Mouse (Mus musculus) layer of hippocampus, adult 8-10 months (tissue): ENCODE measurements at regions not wholly inside any gene's neighbourhood (a gene's known extent, or its start where the extent isn't known, plus 50 kb on each side); places are given as distances from the start of the nearest gene placed in this dataset.

Experiments used
- DNase-seq, 2 experiments: peaks; one replicate each; pipeline ENCODE4 v3.0.0; 2022; ENCODE audit warnings: low spot score in 2 of 2

DNA sequence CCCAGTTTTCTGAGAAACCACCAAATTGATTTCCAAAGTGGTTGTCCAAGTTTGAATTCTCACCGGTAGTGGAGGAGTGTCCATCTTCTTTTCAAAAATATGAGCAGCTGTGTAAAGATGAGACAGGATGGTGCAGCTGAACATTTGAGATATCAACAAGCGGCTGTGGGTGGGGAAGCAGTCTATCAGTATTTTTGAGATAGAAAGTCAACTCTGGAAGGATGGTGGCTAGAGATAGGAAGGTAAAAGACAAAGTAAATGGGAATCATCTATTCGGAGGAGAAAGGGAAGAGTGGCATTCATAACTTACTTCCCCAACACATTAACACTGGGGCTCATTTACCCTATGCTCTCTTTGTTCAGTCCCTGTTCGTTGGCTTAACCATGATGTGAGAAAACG, 146.9 kb upstream of the Gmnc start:
- no peak for DNase-seq

DNA sequence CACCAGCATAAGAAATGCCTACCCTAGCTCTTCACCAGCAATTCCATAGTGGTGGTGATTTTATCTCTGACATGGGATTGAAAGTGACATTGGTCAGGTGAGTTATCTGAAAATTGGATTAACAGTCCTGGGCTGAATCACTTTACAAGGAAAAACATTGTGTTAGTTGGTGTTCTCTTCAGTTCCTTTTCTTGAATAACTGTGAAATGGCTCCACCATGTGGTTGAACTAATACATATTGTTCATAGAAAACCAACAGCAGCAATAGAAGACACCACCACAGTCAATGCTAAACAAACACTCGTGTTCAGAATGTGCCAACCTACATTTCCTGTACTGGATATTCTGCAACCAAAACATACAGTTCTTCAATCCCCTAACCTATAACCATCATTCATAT, 147.5 kb upstream of the Gmnc start:
- no peak for DNase-seq

DNA sequence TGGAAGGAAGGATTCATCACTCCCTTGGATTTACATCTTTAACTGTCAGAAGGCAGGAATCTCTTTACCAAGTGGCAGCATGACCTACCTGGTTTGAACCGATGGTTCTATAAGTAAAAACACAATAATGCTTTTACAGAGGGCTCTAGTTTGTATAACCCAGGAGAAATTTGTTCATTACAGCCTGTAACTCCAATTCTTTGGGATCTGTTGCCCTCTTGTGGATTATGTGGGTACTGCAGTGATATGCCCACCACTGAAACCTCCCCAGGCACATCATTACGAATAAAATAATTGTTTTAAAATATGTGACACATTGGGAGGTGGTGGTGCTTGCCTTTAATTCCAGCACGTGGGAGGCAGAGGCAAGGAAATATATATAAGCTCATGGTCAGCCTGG, 148.6 kb upstream of the Gmnc start:
- DNase-seq, result peak; percentile 24 to 66

DNA sequence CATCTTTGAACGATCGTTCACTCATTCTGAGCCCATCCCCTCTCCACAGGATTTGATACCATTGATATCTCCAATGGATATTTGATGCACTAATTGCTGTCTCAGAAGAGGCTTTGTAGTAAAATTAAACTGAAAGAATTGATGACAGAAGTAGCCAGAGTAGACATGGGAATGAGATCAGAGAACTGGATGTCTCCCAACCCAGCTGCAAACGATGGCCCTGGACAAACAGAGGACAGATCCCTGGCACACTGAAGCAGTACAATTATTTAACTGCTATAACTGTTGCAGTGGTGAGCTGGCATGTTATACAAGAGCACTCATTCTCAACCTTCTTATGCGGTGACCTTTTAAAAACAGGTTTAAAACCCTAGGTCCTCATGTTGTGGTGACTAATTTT, 151.5 kb upstream of the Ostn start:
- DNase-seq, result peak; percentile 12 to 40

DNA sequence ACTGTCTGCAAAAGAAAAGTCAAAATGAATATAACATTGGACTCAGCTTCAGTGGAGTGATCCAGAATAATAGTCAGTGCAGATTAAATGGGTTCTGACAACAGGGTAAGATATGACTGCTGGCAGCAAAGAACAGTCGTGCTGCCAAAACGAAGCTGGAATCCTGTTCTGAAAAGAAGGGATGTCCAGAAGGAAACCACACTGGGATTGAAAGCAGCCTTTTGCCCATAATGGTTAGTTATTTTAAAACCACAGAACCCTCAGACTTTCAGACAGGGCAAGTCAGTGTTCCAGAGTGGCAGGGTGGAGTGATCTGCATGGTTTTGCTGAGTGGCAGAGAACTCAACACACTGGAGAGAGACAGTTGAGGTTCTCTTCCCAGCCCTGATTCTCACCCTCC, 111.6 kb upstream of the Ostn start:
- DNase-seq, result no peak
